Mouse (Mus musculus): ENCODE results near the gene Gm10024.
"Not testable (repeated sequence)": the region's sequence is repeated elsewhere in the genome, so short reads cannot be mapped to it uniquely, and the experiment has no call there.

The Gm10024 gene

GRCm38 (mm10) chr10:77711157-77711556 lies at the start of gene Gm10024:
Gm10024 (plus strand) TSS chr10:77711457.
- not testable (repeated sequence) for DNase-seq (ENCODE audit: low spot score)

GRCm38 (mm10) chr10:77663949-77664665 lies 47.1 kb upstream of the Gm10024 start:
- DNase-seq (ENCODE audit: low spot score) = no peak

- no peak for DNase-seq (ENCODE audit: low spot score)
Measured at GRCm38 (mm10) chr10:77666342-77666741, 44.9 kb upstream of the Gm10024 start.

GRCm38 (mm10) chr10:77667402-77667801 lies 43.9 kb upstream of the Gm10024 start:
- no peak for DNase-seq (ENCODE audit: low spot score)

- no peak for DNase-seq (ENCODE audit: low spot score)
Measured at GRCm38 (mm10) chr10:77670710-77671109, 40.5 kb upstream of the Gm10024 start.

GRCm38 (mm10) chr10:77671519-77671918 lies 39.7 kb upstream of the Gm10024 start:
- DNase-seq (ENCODE audit: low spot score) = no peak

GRCm38 (mm10) chr10:77673765-77674164 lies 37.5 kb upstream of the Gm10024 start:
- no peak for DNase-seq (ENCODE audit: low spot score)

- DNase-seq (ENCODE audit: low spot score) = no peak
Measured at GRCm38 (mm10) chr10:77677562-77677961, 33.7 kb upstream of the Gm10024 start.

- no peak for DNase-seq (ENCODE audit: low spot score)
Measured at GRCm38 (mm10) chr10:77682994-77683393, 28.3 kb upstream of the Gm10024 start.

GRCm38 (mm10) chr10:77684181-77684580 lies 27.1 kb upstream of the Gm10024 start:
- DNase-seq (ENCODE audit: low spot score) = peak; percentile 50

- DNase-seq (ENCODE audit: low spot score) = no peak
Measured at GRCm38 (mm10) chr10:77685895-77686664, 25.2 kb upstream of the Gm10024 start, which contains the start of gene Tspear. Tspear (plus strand) TSS chr10:77686569.

- DNase-seq (ENCODE audit: low spot score) = no peak
Measured at GRCm38 (mm10) chr10:77687021-77687420, 24.2 kb upstream of the Gm10024 start.

GRCm38 (mm10) chr10:77690356-77690807 lies 20.9 kb upstream of the Gm10024 start, which contains the start of gene Gm19402:
Gm19402 (minus strand) TSS chr10:77690757.
- DNase-seq (ENCODE audit: low spot score) = not testable (repeated sequence)

GRCm38 (mm10) chr10:77697133-77697532 lies 14.1 kb upstream of the Gm10024 start, which contains the start of gene Gm9508:
Gm9508 (minus strand) TSS chr10:77697233.
- no peak for DNase-seq (ENCODE audit: low spot score)

GRCm38 (mm10) chr10:77706326-77706725 lies 4.9 kb upstream of the Gm10024 start, which contains the start of gene Gm10272:
Gm10272 (plus strand) TSS chr10:77706626.
- no peak for DNase-seq (ENCODE audit: low spot score)

- no peak for DNase-seq (ENCODE audit: low spot score)
Measured at GRCm38 (mm10) chr10:77709831-77710230, 1.4 kb upstream of the Gm10024 start.

GRCm38 (mm10) chr10:77713734-77714133 lies 2.5 kb downstream of the Gm10024 start:
- no peak for DNase-seq (ENCODE audit: low spot score)

GRCm38 (mm10) chr10:77715507-77715906 lies 4.2 kb downstream of the Gm10024 start, which contains the start of gene Gm10142:
Gm10142 (plus strand) TSS chr10:77715807.
- no peak for DNase-seq (ENCODE audit: low spot score)

GRCm38 (mm10) chr10:77720299-77720698 lies 9.0 kb downstream of the Gm10024 start, which contains the start of gene Krtap12-1:
Krtap12-1 (plus strand) TSS chr10:77720599.
- DNase-seq (ENCODE audit: low spot score) = not testable (repeated sequence)

- DNase-seq (ENCODE audit: low spot score) = no peak
Measured at GRCm38 (mm10) chr10:77724855-77725254, 13.6 kb downstream of the Gm10024 start.

GRCm38 (mm10) chr10:77726186-77726585 lies 14.9 kb downstream of the Gm10024 start, which contains the start of gene Gm10100:
Gm10100 (plus strand) TSS chr10:77726486.
- no peak for DNase-seq (ENCODE audit: low spot score)

GRCm38 (mm10) chr10:77728280-77728679 lies 17.0 kb downstream of the Gm10024 start:
- DNase-seq (ENCODE audit: low spot score) = no peak

All from embryo, embryonic 10.5 days (tissue).